ENCODE assay signal across 22 mouse cellular contexts in genomic region chr2:160275959-160276657, GRCm38 (mm10). TPM values are rescaled to one million over a fixed set of nuclear protein-coding genes. Genes with fewer than 3 reads are reported as not detected.
DNase-seq lines count a peak whose midpoint lies in the region; ATAC-seq and TF ChIP-seq lines count a peak whose summit lies in the region.
"Had no signal": no experiment of that assay in that cellular context is flagged by ENCODE, and none has a peak within 500 bp of the region (broad histone marks: within the 10 kb centered on the region; RNA-seq: fewer than 3 reads in every experiment).

No protein-coding gene starts in this region.

- WGBS in kidney, adult 2 months, result 80% methylated on average over 5 of the region's 5 CpGs
- 78% methylated on average over 5 of the region's 5 CpGs for WGBS in kidney, embryonic 15.5 days

- H3K9ac ChIP-seq in kidney, embryonic 15.5 days, result no peak overlapping the region
- H3K9ac ChIP-seq: liver, embryonic 13.5 days had no signal

- no peak for TF ChIP-seq POLR2A in kidney, adult 2 months (IDR thresholded peaks at IDR 0.05; ENCODE audit: low read depth, low read length)

- no peaks in the 10 kb centered on the region for H3K27me3 ChIP-seq in kidney, adult 2 months (replicated peaks; ENCODE audit: control insufficient read depth, insufficient read depth, low read length)
- peaks cover 10% of the 10 kb centered on the region; the same call in 1 of the 2 replicates for H3K27me3 ChIP-seq in kidney, embryonic 15.5 days
- H3K27me3 ChIP-seq: liver, embryonic 13.5 days had no signal

- H3K9me3 ChIP-seq in kidney, embryonic 15.5 days (replicated peaks), result no peaks in the 10 kb centered on the region
- H3K9me3 ChIP-seq: embryonic facial prominence, embryonic 10.5 days; liver, embryonic 13.5 days had no signal

- no peaks in the 10 kb centered on the region for H3K4me1 ChIP-seq in kidney, adult 2 months (ENCODE audit: control insufficient read depth, insufficient read depth, low read length)
- H3K4me1 ChIP-seq in kidney, embryonic 15.5 days, result no peaks in the 10 kb centered on the region
- H3K4me1 ChIP-seq: embryonic facial prominence, embryonic 10.5 days; liver, embryonic 13.5 days had no signal

- no peak overlapping the region for H3K4me2 ChIP-seq in kidney, embryonic 15.5 days
- H3K4me2 ChIP-seq: liver, embryonic 13.5 days; midbrain, embryonic 11.5 days had no signal

- H3K36me3 ChIP-seq in kidney, adult 2 months (ENCODE audit: control insufficient read depth, insufficient read depth, low read length), result no peaks in the 10 kb centered on the region
- no peaks in the 10 kb centered on the region for H3K36me3 ChIP-seq in kidney, embryonic 15.5 days
- H3K36me3 ChIP-seq: embryonic facial prominence, embryonic 10.5 days; liver, embryonic 13.5 days had no signal

- H3K4me3 ChIP-seq in kidney, adult 2 months (ENCODE audit: insufficient read depth, low read depth, low read length), result no peak overlapping the region
- no peak overlapping the region for H3K4me3 ChIP-seq in kidney, embryonic 15.5 days (replicated peaks)
- H3K4me3 ChIP-seq: embryonic facial prominence, embryonic 10.5 days; erythroblast, embryonic 14.5 days; gastrocnemius, adult 2 months; liver, embryonic 13.5 days; myocyte had no signal

- TF ChIP-seq CTCF in kidney, adult 2 months (conservative IDR thresholded peaks at IDR 0.05; ENCODE audit: insufficient read depth, insufficient read length, low read depth, low read length), result no peak

- ATAC-seq in kidney, embryonic 15.5 days (replicated peaks; ENCODE audit: low FRiP score), result no peak
- peak; percentile 68 for ATAC-seq in common myeloid progenitor, adult 5-6 weeks (replicated peaks; ENCODE audit: low read depth, poor library complexity, severe bottlenecking)
- peak; percentile 96 for ATAC-seq in monocyte, adult 5-6 weeks (replicated peaks; ENCODE audit: insufficient number of reproducible peaks, low FRiP score, low TSS enrichment, poor library complexity, severe bottlenecking)
- ATAC-seq: forebrain, embryonic 16.5 days; hindbrain, embryonic 16.5 days had no signal

- H3K27ac ChIP-seq in kidney, adult 2 months (ENCODE audit: insufficient read depth, low read depth, low read length), result no peak overlapping the region
- no peak overlapping the region for H3K27ac ChIP-seq in kidney, embryonic 15.5 days
- H3K27ac ChIP-seq: embryonic facial prominence, embryonic 10.5 days; gastrocnemius, adult 2 months; liver, embryonic 13.5 days had no signal

- DNase-seq in kidney, adult 2 months, result peak; percentile 21
- DNase-seq in lung, adult 18-20 months, result peak; percentile 13 to 17
- DNase-seq in lung, postnatal 25 days (ENCODE audit: low spot score), result no peak
- no peak for DNase-seq in cerebellum, postnatal 25 days
- DNase-seq: adrenal gland, postnatal 10 days; cerebellum, adult 9-11 months; gastrocnemius, adult 2 months; heart, postnatal 14 days; kidney, adult 8-10 months; liver, embryonic 13.5 days; right cerebral cortex, adult 18-20 months had no signal

RNA-seq across cellular contexts. Expression of gene Gm826, which starts 57.9 kb away (rescaled TPM):
- 0.25 and 0.41 TPM in 2 replicates for polyA plus RNA-seq in kidney, adult 2 months (2012; rRNA removed)
- polyA plus RNA-seq in kidney, embryonic 15.5 days (2015; fragmentation: Nextera tagmentation; extraction: Ambion mirVana), result 0.40 and 0.93 TPM in 2 replicates
- not detected in 2 replicates for total RNA-seq in common myeloid progenitor, adult 5-6 weeks (2017)
- 0.87 TPM in 1 of 3 replicates, not detected in the others for total RNA-seq in monocyte, adult 5-6 weeks (2017)
- total RNA-seq: left cerebral cortex, postnatal 10 days; MEL had no signal
- polyA plus RNA-seq: erythroblast, embryonic 14.5 days; forebrain, embryonic 16.5 days; hindbrain, embryonic 16.5 days; midbrain, embryonic 11.5 days; myocyte had no signal

Comparison
In these comparisons a context has a peak if more than half of its experiments do, and no peak if none do; other contexts are left out.
1. DNase-seq: peak in kidney, adult 2 months (single experiment) and lung, adult 18-20 months (2 of 2); none in lung, postnatal 25 days (single experiment) and cerebellum, postnatal 25 days (0 of 2).